In the genomic region with DNA sequence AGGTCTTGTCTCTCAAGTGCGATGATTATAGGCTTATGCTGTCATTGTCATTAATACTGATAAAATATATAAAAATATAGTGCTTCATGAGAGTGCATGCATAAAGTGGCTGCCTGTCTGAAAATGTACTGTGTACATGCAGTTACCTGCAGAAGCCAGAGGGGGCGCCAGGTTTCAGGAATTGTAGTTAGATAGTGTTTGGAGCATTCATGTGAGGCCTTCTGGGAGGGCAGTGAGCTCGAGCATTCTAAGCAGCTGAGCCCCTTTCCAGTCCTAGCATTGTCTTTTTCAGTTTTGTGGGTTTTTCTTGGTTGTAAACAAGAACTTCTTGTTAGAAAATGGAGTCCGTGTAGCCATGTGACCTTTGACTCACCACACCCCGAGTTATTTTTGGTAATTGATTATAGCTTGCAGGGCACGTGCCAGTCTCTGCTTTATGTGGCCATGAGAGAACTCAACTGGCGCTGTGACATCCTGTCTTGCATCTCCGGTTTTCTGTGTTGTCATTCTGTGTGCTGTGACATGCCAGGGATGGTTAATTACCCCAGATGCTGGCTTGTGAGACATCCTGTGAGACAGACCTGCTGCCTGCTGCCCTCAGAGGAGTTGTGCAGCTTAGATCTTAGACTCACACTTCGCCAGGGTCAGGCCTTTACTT, we compare ENCODE assay signal across 8 mouse cellular contexts. TPM values are rescaled to one million over a fixed set of nuclear protein-coding genes. Genes with fewer than 3 reads are reported as not detected.
DNase-seq lines count a peak whose midpoint lies in the region; ATAC-seq and TF ChIP-seq lines count a peak whose summit lies in the region.

No protein-coding gene starts in this region.

- 65% methylated on average over 9 of the region's 9 CpGs for WGBS in forebrain, postnatal 0 days
- WGBS in forebrain, embryonic 16.5 days: 73% methylated on average over 9 of the region's 9 CpGs

- DNase-seq in forebrain, postnatal 0 days: peak; percentile 54
- DNase-seq in right cerebral cortex, postnatal 14 days: peak; percentile 48
- no peak for DNase-seq in right cerebral cortex, postnatal 36 days (ENCODE audit: low spot score in 2 of 2)
- DNase-seq in c-Kit-positive CD71-positive TER-119-negative erythroid progenitor cells, embryonic 14.5 days (ENCODE audit: low read depth): peak; percentile 38
- DNase-seq in naive thymus-derived CD4-positive, alpha-beta T cell, adult 2 months (ENCODE audit: low read depth): peak; percentile 87
- DNase-seq in urinary bladder, postnatal 4 days (ENCODE audit: low spot score in 2 of 2): no peak
- no peak for DNase-seq in cerebellum, adult 11-12 months

- H3K36me3 ChIP-seq in forebrain, postnatal 0 days (ENCODE audit: insufficient read depth): peaks cover 82% of the 10 kb centered on the region
- H3K36me3 ChIP-seq in forebrain, embryonic 16.5 days (ENCODE audit: control insufficient read depth, insufficient read depth): peaks cover 34% of the 10 kb centered on the region

- H3K9me3 ChIP-seq in forebrain, postnatal 0 days (ENCODE audit: low read length): no peaks in the 10 kb centered on the region
- no peaks in the 10 kb centered on the region for H3K9me3 ChIP-seq in forebrain, embryonic 16.5 days (ENCODE audit: control insufficient read depth, low read length)

- peak; percentile 53; the same call in 1 of the 2 replicates for ATAC-seq in forebrain, postnatal 0 days
- ATAC-seq in forebrain, embryonic 16.5 days: no peak

- no peaks in the 10 kb centered on the region for H3K4me1 ChIP-seq in forebrain, postnatal 0 days (ENCODE audit: insufficient read depth)
- H3K4me1 ChIP-seq in forebrain, embryonic 16.5 days (replicated peaks; ENCODE audit: control insufficient read depth, insufficient read depth, low read length): no peaks in the 10 kb centered on the region

- no peak overlapping the region for H3K9ac ChIP-seq in forebrain, postnatal 0 days
- H3K9ac ChIP-seq in forebrain, embryonic 16.5 days (replicated peaks; ENCODE audit: low read depth, low read length): no peak overlapping the region

- no peak overlapping the region for H3K27ac ChIP-seq in forebrain, postnatal 0 days (ENCODE audit: low read depth, low read length)
- H3K27ac ChIP-seq in forebrain, embryonic 16.5 days (ENCODE audit: low read length): no peak overlapping the region

- TF ChIP-seq CTCF in forebrain, postnatal 0 days (IDR thresholded peaks at IDR 0.05; ENCODE audit: low read depth): peak; percentile 74

- no peak overlapping the region for H3K4me2 ChIP-seq in forebrain, postnatal 0 days (ENCODE audit: low read depth)
- no peak overlapping the region for H3K4me2 ChIP-seq in forebrain, embryonic 16.5 days (ENCODE audit: low read length)

- no peak overlapping the region for H3K4me3 ChIP-seq in forebrain, postnatal 0 days (ENCODE audit: low read depth, low read length)
- no peak overlapping the region for H3K4me3 ChIP-seq in forebrain, embryonic 16.5 days (replicated peaks; ENCODE audit: low read length)

- no peaks in the 10 kb centered on the region for H3K27me3 ChIP-seq in forebrain, postnatal 0 days (ENCODE audit: insufficient read depth, low read length)
- no peaks in the 10 kb centered on the region for H3K27me3 ChIP-seq in forebrain, embryonic 16.5 days (replicated peaks; ENCODE audit: control insufficient read depth, insufficient read depth, low read length)

RNA-seq across cellular contexts. Expression of a gene that starts 11.5 kb away (rescaled TPM):
- total RNA-seq in forebrain, postnatal 0 days (2014; rRNA removed): 434 and 487 TPM in 2 replicates
- polyA plus RNA-seq in forebrain, postnatal 0 days (2015; fragmentation: Nextera tagmentation; extraction: Ambion mirVana): 275 and 296 TPM in 2 replicates
- polyA plus RNA-seq in forebrain, embryonic 16.5 days (2015; fragmentation: Nextera tagmentation; extraction: Ambion mirVana): 283 and 303 TPM in 2 replicates

RNA-seq across cellular contexts. Expression of a gene that starts 21.9 kb away (rescaled TPM):
- total RNA-seq in forebrain, postnatal 0 days (2014; rRNA removed): 0.10 TPM in 1 of 2 replicates, not detected in the other
- polyA plus RNA-seq in forebrain, postnatal 0 days (2015; fragmentation: Nextera tagmentation; extraction: Ambion mirVana): 0.07 and 0.08 TPM in 2 replicates
- polyA plus RNA-seq in forebrain, embryonic 16.5 days (2015; fragmentation: Nextera tagmentation; extraction: Ambion mirVana): 0.09 and 0.12 TPM in 2 replicates

RNA-seq across cellular contexts. Expression of a gene that starts 26.2 kb away (rescaled TPM):
- total RNA-seq in forebrain, postnatal 0 days (2014; rRNA removed): 3,807 and 3,931 TPM in 2 replicates
- 2,045 and 2,116 TPM in 2 replicates for polyA plus RNA-seq in forebrain, postnatal 0 days (2015; fragmentation: Nextera tagmentation; extraction: Ambion mirVana)
- 1,828 and 2,004 TPM in 2 replicates for polyA plus RNA-seq in forebrain, embryonic 16.5 days (2015; fragmentation: Nextera tagmentation; extraction: Ambion mirVana)

RNA-seq across cellular contexts. Expression of a gene that starts 38.3 kb away (rescaled TPM):
- 35.8 and 41.4 TPM in 2 replicates for total RNA-seq in forebrain, postnatal 0 days (2014; rRNA removed)
- 35.0 and 36.4 TPM in 2 replicates for polyA plus RNA-seq in forebrain, postnatal 0 days (2015; fragmentation: Nextera tagmentation; extraction: Ambion mirVana)
- polyA plus RNA-seq in forebrain, embryonic 16.5 days (2015; fragmentation: Nextera tagmentation; extraction: Ambion mirVana): 43.9 and 48.3 TPM in 2 replicates

RNA-seq across cellular contexts. Expression of a gene that starts 52.5 kb away (rescaled TPM):
- total RNA-seq in forebrain, postnatal 0 days (2014; rRNA removed): 37.0 and 37.8 TPM in 2 replicates
- 21.3 and 24.2 TPM in 2 replicates for polyA plus RNA-seq in forebrain, postnatal 0 days (2015; fragmentation: Nextera tagmentation; extraction: Ambion mirVana)
- polyA plus RNA-seq in forebrain, embryonic 16.5 days (2015; fragmentation: Nextera tagmentation; extraction: Ambion mirVana): 31.8 and 33.4 TPM in 2 replicates

Comparison
In these comparisons a context has a peak if more than half of its experiments do, and no peak if none do; other contexts are left out.
1. DNase-seq: peak in forebrain, postnatal 0 days (single experiment), right cerebral cortex, postnatal 14 days (single experiment), c-Kit-positive CD71-positive TER-119-negative erythroid progenitor cells, embryonic 14.5 days (single experiment) and naive thymus-derived CD4-positive, alpha-beta T cell, adult 2 months (single experiment); none in right cerebral cortex, postnatal 36 days (0 of 2), urinary bladder, postnatal 4 days (0 of 2) and cerebellum, adult 11-12 months (single experiment).